Mouse (Mus musculus) CH12F3 (cell line): ENCODE measurements around the gene Adamts6.

Experiments used
- in situ Hi-C: fragments of 300-500 bp; cut with MboI; formaldehyde crosslinking; loops from 2 replicates; pipeline ENCODE4 v1.14.3; 2020; ENCODE audit warnings: low sequenced_read_pairs

The Adamts6 gene

DNA sequence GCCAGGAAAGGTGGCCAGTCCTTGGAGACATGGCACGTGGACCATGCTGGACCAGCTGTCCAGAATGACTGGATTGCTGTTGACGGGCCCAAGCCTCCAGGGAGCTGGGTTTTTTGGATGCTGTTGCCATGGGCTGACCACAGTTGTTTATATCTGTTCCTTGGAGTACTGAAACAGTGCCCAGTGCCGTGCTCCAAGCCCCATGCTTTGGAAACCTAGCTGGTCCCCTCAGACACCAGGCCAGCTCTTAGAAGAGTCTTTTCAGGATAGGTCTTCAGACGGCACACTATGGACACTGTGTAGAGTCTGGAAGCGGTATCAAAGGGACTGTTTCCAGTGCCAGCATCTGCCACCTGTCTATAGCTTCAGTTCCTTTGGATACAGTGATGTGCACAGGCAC lies 223.1 kb downstream of the Adamts6 start:
- in situ Hi-C loops, result no loop called here

DNA sequence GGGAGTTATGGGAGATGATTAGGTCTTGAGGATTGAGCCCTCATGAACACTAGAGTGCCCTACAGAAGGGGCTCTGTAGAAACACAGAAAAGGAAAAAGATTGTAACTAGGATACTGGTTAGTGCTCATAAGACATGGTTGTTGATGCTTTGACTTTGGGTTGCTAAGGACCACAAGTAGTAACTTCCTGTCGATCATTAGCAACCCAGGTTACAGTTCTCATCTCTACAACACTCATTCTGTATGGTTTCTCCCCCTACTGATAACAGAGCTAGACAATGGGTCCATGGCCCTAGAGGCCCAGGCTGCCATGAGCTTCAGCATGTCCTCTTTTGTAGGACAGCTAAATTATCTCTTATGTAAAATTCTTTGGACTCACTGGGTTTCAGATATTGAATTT lies 227.4 kb downstream of the Adamts6 start:
- in situ Hi-C loops, result no loop called here

DNA sequence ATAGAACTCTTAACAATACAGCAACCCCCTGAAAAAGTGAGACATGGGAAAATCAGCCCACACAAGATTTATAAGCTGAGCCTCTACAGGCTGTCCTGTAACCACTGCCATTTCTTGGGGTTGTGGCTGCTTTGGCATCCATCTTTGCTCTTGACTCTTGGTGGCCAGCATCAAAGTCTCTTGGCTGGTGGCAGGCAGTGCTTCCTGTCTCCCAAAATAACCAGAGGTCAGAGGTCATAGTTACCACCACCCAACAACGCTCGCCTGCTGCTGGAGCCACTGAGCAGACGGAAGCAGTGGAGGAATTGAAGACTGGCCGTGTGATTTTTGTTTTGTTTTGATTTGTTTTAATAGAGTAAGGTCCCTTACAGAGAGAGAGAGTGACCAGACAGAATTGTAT lies 228.5 kb downstream of the Adamts6 start:
- in situ Hi-C loops, result no loop called here

DNA sequence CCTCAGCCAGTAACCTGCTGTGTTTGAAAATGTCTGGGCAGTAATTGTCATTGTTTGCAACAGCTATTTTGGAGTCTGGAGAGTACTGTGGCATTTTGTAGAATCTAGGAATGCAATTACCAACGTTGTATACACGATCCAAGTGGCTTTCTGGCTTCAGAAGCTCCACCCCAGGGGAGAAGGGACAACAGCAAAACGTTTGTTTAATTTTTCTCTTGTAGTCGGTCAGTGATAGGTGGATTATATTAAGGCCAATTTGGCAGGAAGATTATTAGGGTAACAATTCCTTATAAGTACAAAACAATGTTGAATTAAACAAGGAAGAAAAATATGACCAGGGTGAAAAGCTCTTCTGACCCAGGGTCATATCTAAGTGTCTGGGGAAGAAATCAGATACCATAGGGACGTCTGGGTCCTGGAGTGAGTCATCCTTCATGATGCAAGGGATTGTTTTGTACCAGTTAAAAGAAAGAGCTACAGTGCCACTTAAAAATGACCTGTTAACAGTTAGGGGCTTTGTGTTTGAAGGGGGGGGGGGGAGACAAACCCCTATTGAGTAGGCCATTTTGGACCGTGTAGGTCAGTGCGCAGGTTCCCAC lies 229.2 kb downstream of the Adamts6 start:
- in situ Hi-C loops, result no loop called here

DNA sequence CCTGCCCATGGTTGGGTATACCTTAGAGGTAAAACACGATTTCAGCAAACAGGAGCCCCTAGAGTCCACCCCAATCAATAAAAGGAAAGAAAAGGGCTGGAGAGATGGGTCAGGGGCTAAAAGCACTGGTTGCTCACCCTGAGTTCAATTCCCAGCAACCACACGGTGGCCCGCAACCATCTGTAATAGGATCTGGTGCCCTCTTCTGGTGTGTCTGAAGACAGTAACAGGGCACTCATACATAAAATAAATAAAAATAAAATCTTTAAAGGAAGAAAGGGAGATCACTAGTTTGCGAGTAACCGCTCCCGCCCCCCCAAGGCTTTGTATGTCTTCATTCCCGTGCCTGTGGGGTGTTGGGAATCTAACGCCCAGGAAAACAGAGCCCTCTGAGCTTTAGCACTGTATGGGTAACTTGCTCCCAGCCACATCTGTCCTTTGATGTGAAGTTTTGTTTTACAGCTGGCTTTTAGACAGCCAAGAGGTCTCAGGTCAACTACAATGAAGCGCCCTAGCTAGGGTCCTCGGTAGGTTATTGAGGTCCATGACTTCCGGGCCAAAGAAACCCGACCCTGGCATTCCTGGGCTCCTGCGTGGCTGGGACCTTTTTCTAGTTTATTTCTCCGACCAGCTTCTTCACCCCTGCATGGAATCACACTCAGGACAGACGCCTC lies 230.1 kb downstream of the Adamts6 start:
- in situ Hi-C loops, result no loop called here

DNA sequence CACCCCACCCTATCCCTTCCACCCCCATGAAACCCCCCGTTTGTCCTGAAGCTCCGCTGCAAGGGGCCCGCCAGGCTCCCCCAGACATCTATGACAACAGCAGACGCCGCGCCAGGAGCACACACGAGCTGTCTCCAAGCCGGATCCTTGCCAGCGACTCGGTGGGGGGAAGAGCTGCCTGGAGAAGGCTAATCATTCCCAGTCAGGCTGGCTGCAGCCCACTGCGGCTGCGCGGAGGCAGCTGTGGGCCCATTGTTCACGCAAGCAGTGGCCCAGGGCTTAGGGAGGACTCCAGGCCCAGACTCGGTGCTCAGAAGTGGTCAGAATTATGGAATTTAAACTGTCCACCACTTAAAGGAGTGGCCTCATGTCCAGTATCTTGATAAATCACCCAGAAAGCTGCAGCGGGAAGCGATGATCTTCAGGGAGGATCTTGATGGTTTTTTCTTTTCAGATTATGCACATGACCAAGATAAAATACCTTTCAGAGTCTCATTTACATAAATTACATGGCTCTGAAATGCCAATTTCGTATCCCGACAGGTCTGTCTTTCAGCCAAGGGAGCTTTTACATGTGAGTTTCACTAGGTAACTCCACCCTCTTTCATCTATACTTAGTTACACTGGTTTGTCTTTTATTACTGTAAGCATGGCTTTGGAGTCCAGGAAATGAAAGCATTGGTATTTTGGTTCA lies 230.8 kb downstream of the Adamts6 start:
- in situ Hi-C loops, result no loop called here

DNA sequence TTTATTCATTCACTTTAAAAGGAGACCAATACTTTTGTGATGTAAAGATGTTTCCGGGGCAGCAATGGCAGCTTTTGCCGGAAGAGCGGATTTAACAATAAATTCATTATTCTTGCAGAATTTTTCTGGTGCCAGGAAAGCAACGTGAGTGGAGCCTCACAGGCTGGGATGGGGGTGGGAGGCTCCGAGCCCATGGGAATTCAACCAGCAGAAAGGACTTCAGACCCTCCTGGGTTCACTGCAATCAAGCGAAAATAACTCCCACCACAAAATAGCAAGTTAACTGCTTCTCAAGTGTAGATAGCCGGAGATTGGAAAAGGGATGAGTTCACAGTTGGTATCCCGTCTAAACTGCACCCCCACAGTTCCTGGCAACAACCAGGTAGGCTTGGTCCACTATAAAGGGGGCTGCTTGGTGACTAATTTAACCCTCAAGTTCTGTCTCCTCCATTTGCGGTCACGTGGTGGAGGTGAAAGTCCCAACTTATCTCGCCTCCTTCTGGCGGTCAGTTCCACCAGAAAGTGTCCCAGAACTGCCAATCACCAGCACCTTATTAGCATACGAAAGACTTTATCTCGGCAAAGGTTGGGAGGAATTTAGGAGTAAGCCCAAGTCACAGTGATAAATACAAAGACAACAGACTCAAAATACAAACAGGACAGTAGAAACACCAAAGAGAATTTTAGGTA lies 231.5 kb downstream of the Adamts6 start:
- in situ Hi-C loops, result no loop called here

DNA sequence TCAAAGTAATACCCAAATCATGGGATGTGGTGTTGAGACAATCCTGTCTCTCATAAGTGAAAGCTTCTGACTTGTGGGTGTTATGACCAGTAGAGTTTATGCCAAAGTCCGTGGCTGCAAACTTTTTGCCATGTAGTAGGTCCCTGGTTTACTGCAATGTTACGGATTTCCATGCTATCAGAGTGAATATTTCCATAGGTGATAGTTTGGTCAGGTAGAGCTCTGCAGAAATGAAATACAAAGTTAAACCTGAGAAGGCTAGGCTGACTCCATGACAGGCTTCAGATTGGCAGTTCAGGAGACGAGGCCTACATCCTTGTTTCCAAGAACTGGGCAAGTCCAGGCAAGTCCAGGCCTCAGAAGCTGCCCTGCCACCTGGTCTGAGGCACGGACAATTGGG lies 232.3 kb downstream of the Adamts6 start:
- in situ Hi-C loops, result no loop called here

DNA sequence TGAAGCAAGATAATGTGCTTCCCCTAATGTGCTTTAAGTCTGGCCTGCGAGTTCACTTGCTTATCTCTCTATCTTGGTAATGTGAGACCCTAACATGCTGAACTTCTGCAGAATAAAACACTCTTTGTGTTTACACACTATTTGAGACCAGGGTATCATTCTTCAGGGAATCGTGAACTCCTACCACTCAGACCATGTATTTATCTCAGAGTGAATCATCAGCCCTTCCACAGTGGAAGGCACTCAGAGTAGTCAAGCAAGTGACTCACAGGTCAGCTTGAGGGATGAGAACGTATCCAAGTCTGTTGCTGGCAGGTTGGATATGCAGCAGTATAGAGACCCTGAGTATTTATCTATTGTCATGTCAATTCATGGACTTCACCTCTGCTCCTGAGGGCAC lies 232.8 kb downstream of the Adamts6 start:
- in situ Hi-C loops, result no loop called here

DNA sequence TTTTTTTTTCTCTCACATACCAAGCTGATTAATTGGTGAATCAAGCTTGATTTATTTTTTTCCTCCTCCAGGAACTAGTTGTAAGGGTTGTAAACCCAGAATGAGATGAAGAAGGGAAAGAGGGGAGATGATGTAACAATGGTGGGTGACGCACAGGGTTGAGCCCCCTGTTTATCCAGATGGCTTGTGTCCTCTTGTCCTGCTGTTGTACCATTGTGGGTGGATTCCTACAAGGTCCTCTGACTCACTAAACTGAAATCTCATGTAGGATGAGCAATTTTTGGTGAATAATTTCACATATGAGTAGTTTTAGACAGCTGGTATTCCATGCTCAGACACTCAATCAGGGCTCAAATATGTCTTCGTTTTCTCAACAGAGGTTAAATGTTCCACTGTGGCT lies 233.9 kb downstream of the Adamts6 start:
- in situ Hi-C loops, result no loop called here

DNA sequence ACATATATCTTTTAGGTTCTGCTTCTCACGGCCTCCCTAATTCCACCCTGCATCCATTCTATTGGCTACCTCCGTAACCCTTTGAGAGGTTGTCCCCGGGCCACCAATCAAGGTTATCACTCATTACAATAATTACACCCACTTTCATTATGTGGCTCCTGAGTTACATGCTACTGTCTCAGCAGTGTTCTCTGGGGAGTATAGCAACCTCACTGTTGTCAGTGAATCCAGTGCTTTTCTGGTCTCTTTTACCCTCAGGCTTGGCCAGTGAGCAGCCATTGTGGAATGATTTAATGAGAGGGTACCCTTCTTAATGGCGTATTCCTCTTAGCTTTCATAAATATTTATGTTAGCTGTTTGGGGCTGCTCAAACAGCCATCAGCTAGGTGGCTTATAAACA lies 238.0 kb downstream of the Adamts6 start:
- in situ Hi-C loops, result no loop called here

DNA sequence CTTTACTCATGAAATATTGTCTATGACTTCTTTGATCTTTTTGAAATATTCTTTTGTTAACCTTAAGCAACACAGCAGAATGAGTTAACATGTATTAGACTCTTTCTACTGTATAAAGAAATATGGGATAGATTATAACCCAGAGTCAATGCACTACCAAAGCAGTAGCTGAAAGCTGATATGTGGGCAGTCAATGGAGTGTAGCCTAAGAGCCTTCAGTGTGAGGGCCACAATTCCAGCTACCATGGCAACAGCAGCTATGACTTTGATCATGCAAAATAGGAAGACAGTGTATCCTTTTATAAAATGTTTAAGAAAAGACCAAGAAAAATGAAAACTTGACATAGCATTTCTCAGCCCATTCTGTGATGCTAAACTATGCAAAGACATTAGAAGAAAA lies 241.6 kb downstream of the Adamts6 start:
- in situ Hi-C loops, result no loop called here

DNA sequence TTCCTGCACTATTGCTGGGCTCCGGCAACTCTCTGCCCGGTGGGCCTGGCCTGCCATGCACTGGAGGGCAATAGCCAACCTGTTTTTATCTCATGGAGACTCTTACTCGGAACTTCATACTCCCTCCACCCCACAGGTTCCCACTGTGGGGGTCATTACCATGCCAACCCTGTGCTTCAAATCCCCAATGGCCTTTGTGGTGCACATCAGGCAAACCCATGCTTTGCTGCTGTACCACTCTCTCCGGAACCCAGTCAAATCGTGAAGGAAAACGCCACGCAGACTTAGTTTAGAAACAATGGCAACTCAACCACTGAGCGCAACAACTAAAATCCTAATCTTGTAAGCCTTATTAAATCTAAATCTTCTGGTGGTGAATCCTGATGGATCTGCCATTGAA lies 244.2 kb downstream of the Adamts6 start:
- in situ Hi-C loops, result no loop called here

DNA sequence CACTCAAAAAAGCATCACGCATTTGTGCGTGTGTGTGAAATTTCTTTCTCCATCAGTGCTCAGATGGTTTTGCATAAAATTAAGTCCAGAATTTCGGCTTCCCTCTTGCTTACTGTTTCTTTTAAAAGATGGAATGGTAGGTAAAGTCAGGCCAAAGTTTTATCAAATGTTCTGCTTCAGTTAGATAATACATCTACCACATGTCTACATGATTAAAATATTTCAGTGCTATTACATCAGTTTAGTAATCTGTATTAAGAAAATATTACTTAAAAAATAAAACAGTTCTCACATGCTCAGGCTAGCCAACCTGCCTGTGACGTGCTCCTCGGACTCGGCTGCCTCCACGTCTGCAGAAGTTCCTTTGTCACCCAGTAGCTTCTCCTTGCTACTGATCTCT lies 245.1 kb downstream of the Adamts6 start:
- in situ Hi-C loops, result no loop called here

DNA sequence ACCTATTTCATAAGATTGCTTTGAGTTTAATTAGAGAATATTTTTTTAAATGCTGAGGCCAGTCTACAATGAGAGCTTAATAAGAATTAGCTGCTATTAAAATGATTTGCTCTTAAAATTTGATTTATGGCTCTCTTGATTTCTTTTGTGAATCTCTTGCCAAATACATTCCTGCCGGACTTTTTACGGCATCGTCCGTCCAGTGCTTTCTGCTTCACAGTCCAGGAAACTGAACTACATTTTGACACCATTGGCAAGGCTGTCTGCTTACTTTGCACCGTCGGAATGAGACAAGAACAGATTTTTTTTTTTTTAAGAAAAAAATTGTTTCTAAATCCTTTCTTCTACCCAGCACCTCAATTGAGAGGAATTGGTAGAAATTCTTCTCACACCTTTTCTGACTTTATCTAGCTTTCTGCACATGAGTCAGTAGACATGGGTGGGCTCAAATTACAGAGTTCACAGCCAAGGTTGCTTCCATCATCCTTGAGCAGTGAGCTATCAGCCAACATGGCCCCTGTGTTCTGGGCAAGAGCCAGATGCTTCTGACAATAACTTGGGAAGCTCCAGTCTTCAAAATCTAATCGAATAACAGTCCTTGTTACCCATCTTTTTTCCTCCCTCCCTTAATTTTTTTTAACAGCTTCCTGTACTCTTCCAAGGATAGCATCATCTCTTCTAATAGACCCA lies 246.3 kb downstream of the Adamts6 start:
- in situ Hi-C loops, result no loop called here

DNA sequence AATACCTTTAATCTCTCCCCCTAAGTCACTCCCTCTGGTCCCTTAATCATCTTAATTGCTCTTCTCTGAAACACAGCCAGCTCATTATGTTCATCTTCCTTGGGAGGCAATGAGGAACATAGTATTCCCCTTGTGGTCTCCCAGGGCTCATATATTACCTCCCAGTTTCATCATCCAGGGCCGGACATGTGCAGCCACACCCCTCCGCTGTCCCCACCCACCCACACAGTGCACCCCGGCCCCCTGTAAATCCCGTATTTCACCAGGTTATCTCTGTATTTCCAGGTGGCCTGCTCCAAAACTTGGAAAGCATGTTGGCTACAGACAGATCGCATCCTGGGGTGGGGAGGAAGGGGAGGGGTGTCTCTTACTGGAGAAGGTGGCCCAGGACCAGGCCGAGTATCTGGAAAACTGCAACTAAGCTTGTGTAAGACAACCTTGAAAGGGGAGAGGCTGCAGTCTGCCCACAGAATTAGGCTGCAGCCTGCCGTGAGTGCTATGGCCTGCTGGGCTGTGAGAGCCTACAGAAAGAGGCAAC lies 253.3 kb downstream of the Adamts6 start:
- in situ Hi-C loops, result no loop called here

DNA sequence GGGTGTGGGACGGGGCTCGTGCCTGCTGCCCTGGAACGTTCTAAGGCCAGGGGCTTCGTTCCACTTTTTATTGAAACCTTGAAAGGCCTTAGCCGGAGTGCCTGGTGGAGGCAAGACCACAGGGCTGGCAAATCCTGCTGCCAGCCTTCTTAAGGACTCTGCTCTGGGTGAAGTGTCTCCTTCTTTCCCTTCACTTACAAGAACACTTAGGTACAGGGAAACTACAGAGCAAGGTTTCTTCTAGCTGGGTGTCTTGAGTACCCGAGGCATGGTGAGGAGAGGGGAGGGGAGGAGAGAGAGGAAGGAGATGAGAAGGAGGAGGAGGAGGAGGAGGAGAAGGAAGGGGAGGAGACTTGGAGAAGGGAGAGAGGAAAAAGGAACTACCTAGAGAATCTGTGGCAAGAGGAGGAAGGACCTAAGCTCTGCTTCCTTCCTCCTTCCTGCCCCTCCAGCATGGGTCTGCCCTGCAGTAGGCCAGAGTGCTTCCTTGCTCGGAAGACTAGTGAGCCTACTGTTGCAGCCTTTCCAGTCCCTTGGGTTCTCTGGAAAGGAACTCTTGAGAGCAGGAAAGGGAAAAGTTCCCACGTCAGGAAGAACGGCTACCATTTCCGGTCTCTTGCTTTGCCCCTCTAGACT lies 254.6 kb downstream of the Adamts6 start:
- in situ Hi-C loops, result no loop called here

DNA sequence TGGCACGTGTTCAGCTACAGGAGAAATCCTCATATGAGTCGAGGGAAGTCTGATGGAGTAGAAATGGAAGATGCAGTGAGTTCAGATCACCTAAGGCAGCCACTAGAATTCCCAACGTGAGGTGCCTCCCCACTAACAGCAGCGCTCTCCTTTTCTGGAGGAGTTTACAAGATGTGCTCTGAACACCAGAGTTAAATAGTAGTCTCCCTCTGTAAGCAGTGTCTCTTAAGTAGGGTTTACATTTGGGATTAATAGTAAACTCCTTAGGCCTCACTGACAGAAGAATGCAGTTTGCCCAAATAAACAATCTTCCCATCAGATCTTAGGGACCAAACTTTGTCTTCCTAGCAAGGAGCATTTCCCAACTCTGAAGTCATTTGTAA lies 255.1 kb downstream of the Adamts6 start:
- in situ Hi-C loops, result no loop called here
